Mouse (Mus musculus) bone marrow, adult 2 months (tissue): ENCODE results near the gene Spin2d.
"Not testable (repeated sequence)": the region's sequence is repeated elsewhere in the genome, so short reads cannot be mapped to it uniquely, and the experiment has no call there.

ENCODE experiments used
- CTCF ChIP-seq: fragments of 200-500 bp; IDR thresholded peaks from 2 replicates; pipeline ENCODE4 v1.5.1; 2011; ENCODE audit warnings: low read length, control low read depth; ENCODE audit not compliant: control insufficient read depth, insufficient read depth
- POLR2A ChIP-seq: fragments of 200-500 bp; IDR thresholded peaks from 2 replicates; pipeline ENCODE4 v1.6.1; 2011; ENCODE audit warnings: low read depth, mild to moderate bottlenecking, control low read depth, low read length, borderline replicate concordance; ENCODE audit not compliant: control insufficient read depth

DNA sequence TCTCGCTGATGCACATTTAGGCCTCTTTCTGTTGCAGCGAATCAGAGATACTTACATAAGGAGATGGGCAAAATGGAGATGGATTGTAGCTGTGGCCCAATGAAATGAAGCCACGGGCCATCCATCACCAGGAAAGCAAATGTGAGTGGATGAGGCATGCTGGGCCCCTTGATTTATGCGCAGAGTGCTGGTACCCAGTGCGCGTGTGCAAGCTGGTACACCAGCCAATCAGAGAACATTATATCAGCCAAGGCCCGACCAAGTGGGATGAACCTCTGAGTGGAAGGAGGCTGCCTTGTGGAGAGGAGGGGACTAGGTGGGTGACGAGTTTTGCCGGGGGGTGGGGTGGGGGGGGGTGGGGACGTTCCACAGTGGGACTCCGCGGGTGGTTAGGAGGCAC lies 15.1 kb upstream of the Spin2d start, which contains the start of gene Xlr3b:
- TF ChIP-seq POLR2A, CTCF: not testable (repeated sequence)
